Mouse (Mus musculus) T-cell, adult 2 months (primary cell): Measurements from ENCODE around the gene St3gal3.

Experiments
- DNase-seq: peaks from one replicate; pipeline ENCODE4 v3.0.0; 2022; ENCODE audit warnings: low spot score

St3gal3 gene

GRCm38 (mm10) chr4:117891738-117892161 is 243.0 kb downstream of the St3gal3 start, which contains the start of gene Dph2:
Gene Dph2 (minus strand): TSS chr4:117892032.
- peak; percentile 79 for DNase-seq

GRCm38 (mm10) chr4:117890750-117891149 is 244.0 kb downstream of the St3gal3 start:
- DNase-seq, result no peak

- no peak for DNase-seq
Measured at GRCm38 (mm10) chr4:117890031-117890430, 244.7 kb downstream of the St3gal3 start.

- no peak for DNase-seq
Measured at GRCm38 (mm10) chr4:117889471-117889870, 245.2 kb downstream of the St3gal3 start.

GRCm38 (mm10) chr4:117887920-117888319 is 246.8 kb downstream of the St3gal3 start:
- DNase-seq, result no peak

GRCm38 (mm10) chr4:117887133-117887532 is 247.6 kb downstream of the St3gal3 start, which contains the start of gene Atp6v0b:
Gene Atp6v0b (minus strand): TSS chr4:117887333.
- DNase-seq, result peak; percentile 93

GRCm38 (mm10) chr4:117886644-117887043 is 248.1 kb downstream of the St3gal3 start:
- no peak for DNase-seq

GRCm38 (mm10) chr4:117885994-117886393 is 248.7 kb downstream of the St3gal3 start:
- DNase-seq, result no peak

GRCm38 (mm10) chr4:117885093-117885492 is 249.6 kb downstream of the St3gal3 start:
- DNase-seq, result no peak

GRCm38 (mm10) chr4:117884146-117884545 is 250.6 kb downstream of the St3gal3 start:
- no peak for DNase-seq

- DNase-seq, result peak; percentile 6
Measured at GRCm38 (mm10) chr4:117882701-117883691, 251.7 kb downstream of the St3gal3 start, which contains the start of gene B4galt2. Gene B4galt2 (minus strand): TSS chr4:117883487.
